Mouse (Mus musculus): ENCODE data around the gene Tbc1d4. TPM values are rescaled to one million over a fixed set of nuclear protein-coding genes. Genes with fewer than 3 reads are reported as not detected.

Tbc1d4 gene
- total and polyA plus RNA-seq, 2 experiments, result 0.82 to 3.2 TPM

DNA sequence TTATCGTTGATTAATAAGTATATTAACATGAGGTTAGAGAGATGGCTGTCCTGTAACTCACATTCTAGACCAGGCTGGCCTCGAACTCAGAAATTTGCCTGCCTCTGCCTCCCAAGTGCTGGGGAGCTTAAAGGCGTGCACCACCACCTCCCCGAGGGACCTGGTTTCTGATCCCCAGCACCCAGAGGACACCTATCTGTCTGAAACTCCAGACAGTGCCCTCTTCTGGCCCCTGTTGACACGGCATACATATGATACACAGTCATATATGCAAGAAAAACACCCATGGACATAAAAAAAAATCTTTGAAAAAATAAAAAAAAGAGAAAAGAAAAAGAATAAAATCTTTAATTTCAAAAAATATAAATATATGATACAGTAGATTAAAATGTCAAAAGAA lies 8.7 kb upstream of the Tbc1d4 start:
- Histone ChIP-seq H3K27me3 (ENCODE audit: control insufficient read depth, insufficient read depth, low read length) (no peaks in the 10 kb centered on the region), H3K9ac (ENCODE audit: low read depth, low read length) (no peak overlapping the region), H3K36me3 (ENCODE audit: control insufficient read depth, insufficient read depth, low read length) (no peaks in the 10 kb centered on the region), H3K4me3 (ENCODE audit: insufficient read depth, low read depth, low read length) (no peak overlapping the region), H3K79me2 (ENCODE audit: control insufficient read depth, insufficient read depth, low read length) (no peaks in the 10 kb centered on the region), H3K27ac (replicated peaks; ENCODE audit: insufficient read depth, low read depth, low read length) (no peak overlapping the region), H3K4me1 (ENCODE audit: control insufficient read depth, insufficient read depth, low read length) (no peaks in the 10 kb centered on the region)
- TF ChIP-seq POLR2A (IDR thresholded peaks at IDR 0.05; ENCODE audit: extremely low read depth, insufficient read depth, low read length), result no peak
- TF ChIP-seq CTCF (IDR thresholded peaks at IDR 0.05; ENCODE audit: low read depth, low read length), result no peak
- WGBS, result 89% methylated on average over 5 of the region's 5 CpGs
- DNase-seq (ENCODE audit: extremely low read depth, low read depth, low spot score), result no peak

DNA sequence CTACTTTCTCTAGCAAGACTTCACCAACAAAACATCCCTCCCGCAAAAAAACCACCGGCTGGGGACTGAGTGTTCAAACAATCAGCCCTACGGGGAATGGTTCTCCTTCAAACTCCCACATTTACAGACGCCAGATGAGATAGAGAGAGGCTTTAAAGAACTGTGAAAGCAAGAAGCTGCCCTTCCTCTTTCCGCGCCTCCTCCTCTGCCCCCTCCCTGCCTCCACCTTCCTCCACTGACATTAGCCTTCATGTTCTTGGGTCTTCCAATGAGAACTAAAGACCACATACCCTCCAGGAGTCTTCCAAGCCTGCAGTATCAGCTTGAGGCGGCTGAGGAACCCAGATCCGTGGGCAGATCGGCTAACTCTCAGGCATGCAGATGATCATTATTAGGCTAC lies 7.2 kb upstream of the Tbc1d4 start:
- Histone ChIP-seq H3K27me3 (ENCODE audit: control insufficient read depth, insufficient read depth, low read length) (no peaks in the 10 kb centered on the region), H3K79me2 (ENCODE audit: control insufficient read depth, insufficient read depth, low read length) (no peaks in the 10 kb centered on the region), H3K27ac (replicated peaks; ENCODE audit: insufficient read depth, low read depth, low read length) (no peak overlapping the region), H3K4me1 (ENCODE audit: control insufficient read depth, insufficient read depth, low read length) (no peaks in the 10 kb centered on the region), H3K36me3 (ENCODE audit: control insufficient read depth, insufficient read depth, low read length) (no peaks in the 10 kb centered on the region), H3K4me3 (ENCODE audit: insufficient read depth, low read depth, low read length) (no peak overlapping the region), H3K9ac (ENCODE audit: low read depth, low read length) (no peak overlapping the region)
- 61% methylated on average over 9 of the region's 9 CpGs for WGBS
- no peak for DNase-seq (ENCODE audit: extremely low read depth, low read depth, low spot score)
- no peak for TF ChIP-seq POLR2A (IDR thresholded peaks at IDR 0.05; ENCODE audit: extremely low read depth, insufficient read depth, low read length)
- TF ChIP-seq CTCF (IDR thresholded peaks at IDR 0.05; ENCODE audit: low read depth, low read length), result no peak

DNA sequence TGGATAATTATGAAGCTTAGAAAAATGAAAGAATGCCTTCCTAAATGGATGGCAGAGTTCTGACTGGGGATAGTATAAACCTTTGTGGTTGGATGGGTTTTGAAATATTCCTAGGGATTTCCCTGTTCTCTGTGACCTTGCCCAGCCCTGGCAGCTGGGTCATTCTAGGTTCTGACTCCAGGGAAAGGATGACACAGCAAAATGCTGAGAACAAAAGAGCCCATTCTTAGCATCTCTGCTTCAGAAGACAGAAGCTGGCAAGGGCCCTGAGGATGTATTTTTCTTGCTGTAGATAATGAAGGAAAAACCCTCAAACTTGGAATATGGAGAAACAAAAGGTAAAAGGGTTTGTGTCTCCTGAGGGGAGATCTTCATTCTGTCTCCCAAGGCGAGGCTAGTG lies 4.2 kb upstream of the Tbc1d4 start:
- Histone ChIP-seq H3K27me3 (ENCODE audit: control insufficient read depth, insufficient read depth, low read length) (no peaks in the 10 kb centered on the region), H3K9ac (ENCODE audit: low read depth, low read length) (no peak overlapping the region), H3K27ac (replicated peaks; ENCODE audit: insufficient read depth, low read depth, low read length) (no peak overlapping the region), H3K79me2 (ENCODE audit: control insufficient read depth, insufficient read depth, low read length) (no peaks in the 10 kb centered on the region), H3K36me3 (ENCODE audit: control insufficient read depth, insufficient read depth, low read length) (no peaks in the 10 kb centered on the region), H3K4me3 (ENCODE audit: insufficient read depth, low read depth, low read length) (no peak overlapping the region), H3K4me1 (ENCODE audit: control insufficient read depth, insufficient read depth, low read length) (no peaks in the 10 kb centered on the region)
- WGBS, result 69% methylated on average over 1 of the region's 1 CpGs
- no peak for DNase-seq (ENCODE audit: extremely low read depth, low read depth, low spot score)
- TF ChIP-seq POLR2A (IDR thresholded peaks at IDR 0.05; ENCODE audit: extremely low read depth, insufficient read depth, low read length) (no peak), CTCF (IDR thresholded peaks at IDR 0.05; ENCODE audit: low read depth, low read length) (no peak)

DNA sequence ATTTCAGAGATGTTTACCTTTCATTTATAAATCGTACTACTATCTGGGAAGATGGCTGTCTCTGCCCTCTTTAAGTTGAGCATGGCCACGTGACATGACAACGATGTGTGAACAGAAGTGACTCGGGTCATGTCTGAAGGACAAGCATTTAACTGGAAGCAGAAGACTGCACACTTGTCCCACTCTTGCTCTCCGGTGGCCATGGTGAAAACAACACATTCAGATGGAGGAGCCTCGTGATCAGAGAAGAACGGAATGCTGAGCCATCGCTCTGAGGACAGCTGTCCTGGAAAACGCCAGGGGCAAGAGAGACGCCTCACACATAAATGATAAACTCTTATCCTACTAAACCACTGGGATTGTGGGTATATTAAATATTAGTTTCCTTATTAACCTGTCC lies 1.7 kb upstream of the Tbc1d4 start:
- Histone ChIP-seq H3K4me1 (ENCODE audit: control insufficient read depth, insufficient read depth, low read length) (0 out of 2 replicates have a peak, but pooled peaks cover 1% of the 10 kb centered on the region), H3K4me3 (ENCODE audit: insufficient read depth, low read depth, low read length) (no peak overlapping the region), H3K27ac (replicated peaks; ENCODE audit: insufficient read depth, low read depth, low read length) (no peak overlapping the region), H3K9ac (ENCODE audit: low read depth, low read length) (no peak overlapping the region), H3K27me3 (ENCODE audit: control insufficient read depth, insufficient read depth, low read length) (no peaks in the 10 kb centered on the region), H3K36me3 (ENCODE audit: control insufficient read depth, insufficient read depth, low read length) (no peaks in the 10 kb centered on the region), H3K79me2 (ENCODE audit: control insufficient read depth, insufficient read depth, low read length) (no peaks in the 10 kb centered on the region)
- 80% methylated on average over 10 of the region's 10 CpGs for WGBS
- TF ChIP-seq POLR2A (IDR thresholded peaks at IDR 0.05; ENCODE audit: extremely low read depth, insufficient read depth, low read length) (no peak), CTCF (IDR thresholded peaks at IDR 0.05; ENCODE audit: low read depth, low read length) (no peak)
- DNase-seq (ENCODE audit: extremely low read depth, low read depth, low spot score), result no peak

DNA sequence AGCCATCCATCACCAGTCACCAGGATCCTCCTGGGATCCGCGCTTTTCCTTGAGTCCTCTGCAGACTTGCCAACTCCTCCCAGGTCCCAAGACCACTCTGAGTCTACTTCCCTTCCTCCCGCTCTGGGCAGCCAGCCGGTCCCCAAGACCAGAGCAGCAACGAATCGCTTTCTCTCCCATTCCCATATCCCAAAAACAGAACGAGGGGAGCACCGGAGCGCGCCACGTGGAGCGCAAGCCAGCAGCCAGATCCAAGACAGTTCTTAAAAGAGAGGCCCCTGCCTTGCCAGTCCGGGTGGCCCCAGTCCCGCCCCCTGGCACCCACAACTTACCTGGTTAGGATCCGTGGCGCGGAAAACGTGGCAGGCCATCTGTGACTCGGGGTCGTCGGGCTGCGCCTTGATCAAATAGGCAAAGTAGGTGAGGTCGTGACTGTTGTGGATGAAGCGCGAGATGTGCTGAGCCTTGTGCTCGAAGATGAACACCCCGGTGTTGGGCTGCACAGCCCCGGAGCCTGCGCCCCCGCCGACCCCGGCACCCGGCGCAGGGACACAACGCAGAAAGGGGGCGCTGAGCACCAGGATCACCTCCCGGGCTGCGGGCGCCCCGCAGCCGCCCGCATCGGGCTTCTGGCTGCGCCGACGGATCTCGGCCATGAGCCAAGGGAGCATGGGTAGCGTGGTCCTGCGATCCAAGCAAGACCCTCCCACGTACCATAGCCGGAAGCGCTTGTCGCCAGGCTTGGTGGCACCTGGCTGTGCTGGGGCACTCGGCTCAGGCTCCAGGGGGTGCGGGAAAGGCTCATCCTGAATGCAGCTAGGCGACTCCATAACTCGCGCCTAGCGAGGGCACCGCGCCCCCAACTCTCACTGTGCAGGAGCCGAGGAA lies 1.1 kb downstream of the Tbc1d4 start:
- H3K4me1 ChIP-seq (ENCODE audit: control insufficient read depth, insufficient read depth, low read length), result 0 out of 2 replicates have a peak, but pooled peaks cover 1% of the 10 kb centered on the region
- WGBS, result 2% methylated on average over 62 of the region's 62 CpGs
- no peaks in the 10 kb centered on the region for H3K27me3 ChIP-seq (ENCODE audit: control insufficient read depth, insufficient read depth, low read length)
- no peak for TF ChIP-seq POLR2A (IDR thresholded peaks at IDR 0.05; ENCODE audit: extremely low read depth, insufficient read depth, low read length)
- TF ChIP-seq CTCF (IDR thresholded peaks at IDR 0.05; ENCODE audit: low read depth, low read length), result no peak
- H3K79me2 ChIP-seq (ENCODE audit: control insufficient read depth, insufficient read depth, low read length), result no peaks in the 10 kb centered on the region
- peak overlapping the region; percentile 87 for H3K4me3 ChIP-seq (ENCODE audit: insufficient read depth, low read depth, low read length)
- H3K36me3 ChIP-seq (ENCODE audit: control insufficient read depth, insufficient read depth, low read length), result no peaks in the 10 kb centered on the region
- H3K9ac ChIP-seq (ENCODE audit: low read depth, low read length), result peak overlapping the region; percentile 73
- DNase-seq (ENCODE audit: extremely low read depth, low read depth, low spot score), result peak; percentile 9
- no peak overlapping the region for H3K27ac ChIP-seq (replicated peaks; ENCODE audit: insufficient read depth, low read depth, low read length)

DNA sequence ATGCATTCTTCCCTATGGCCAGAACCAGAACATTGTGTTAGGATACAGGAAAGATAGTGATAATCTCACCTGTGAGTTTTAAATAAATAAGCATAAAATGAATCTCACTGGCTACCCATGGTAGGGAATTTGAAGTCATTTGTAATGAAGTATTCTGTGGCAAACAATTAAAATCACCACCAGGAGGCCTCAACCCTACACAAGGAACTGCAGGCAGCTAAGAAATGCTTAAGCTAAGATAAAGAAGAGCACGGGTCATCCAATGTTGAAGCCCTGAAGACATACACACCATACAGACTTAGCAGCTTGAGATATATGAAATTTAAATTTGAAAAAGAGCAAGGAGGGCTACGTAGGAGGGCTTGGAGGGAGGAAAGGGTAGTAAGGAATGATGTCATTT lies 3.1 kb downstream of the Tbc1d4 start:
- Histone ChIP-seq H3K4me1 (ENCODE audit: control insufficient read depth, insufficient read depth, low read length) (0 out of 2 replicates have a peak, but pooled peaks cover 1% of the 10 kb centered on the region), H3K79me2 (ENCODE audit: control insufficient read depth, insufficient read depth, low read length) (no peaks in the 10 kb centered on the region), H3K27ac (replicated peaks; ENCODE audit: insufficient read depth, low read depth, low read length) (no peak overlapping the region), H3K9ac (ENCODE audit: low read depth, low read length) (no peak overlapping the region), H3K4me3 (ENCODE audit: insufficient read depth, low read depth, low read length) (no peak overlapping the region), H3K27me3 (ENCODE audit: control insufficient read depth, insufficient read depth, low read length) (no peaks in the 10 kb centered on the region), H3K36me3 (ENCODE audit: control insufficient read depth, insufficient read depth, low read length) (no peaks in the 10 kb centered on the region)
- no peak for DNase-seq (ENCODE audit: extremely low read depth, low read depth, low spot score)
- WGBS, result 71% methylated on average over 2 of the region's 2 CpGs
- TF ChIP-seq CTCF (IDR thresholded peaks at IDR 0.05; ENCODE audit: low read depth, low read length) (no peak), POLR2A (IDR thresholded peaks at IDR 0.05; ENCODE audit: extremely low read depth, insufficient read depth, low read length) (no peak)
